Mouse (Mus musculus) myocyte (in vitro differentiated cells): ENCODE results near the gene Ube2o. TPM values are rescaled to one million over a fixed set of nuclear protein-coding genes. Genes with fewer than 3 reads are reported as not detected.
"Not testable (repeated sequence)": the region's sequence is repeated elsewhere in the genome, so short reads cannot be mapped to it uniquely, and the experiment has no call there.

Experiments
- H3K27me3 ChIP-seq: one replicate; pipeline ENCODE4 v1.6.1; 2011; ENCODE audit not compliant: control insufficient read depth, insufficient read depth, insufficient read length
- H3K36me3 ChIP-seq: one replicate; pipeline ENCODE4 v1.6.1; 2011; ENCODE audit not compliant: control insufficient read depth, insufficient read depth
- H3K4me2 ChIP-seq: one replicate; pipeline ENCODE4 v1.6.1; 2011; ENCODE audit warnings: low read depth, control low read depth
- H3K4me3 ChIP-seq: one replicate; pipeline ENCODE4 v1.5.1; 2011; ENCODE audit warnings: mild to moderate bottlenecking, control low read depth, moderate library complexity
- H3K79me2 ChIP-seq: one replicate; pipeline ENCODE4 v1.6.1; 2011; ENCODE audit not compliant: control insufficient read depth, insufficient read depth
- H3ac ChIP-seq: one replicate; pipeline ENCODE4 v1.6.1; 2011; ENCODE audit not compliant: control insufficient read depth, insufficient read length
- CEBPB ChIP-seq: IDR thresholded peaks from 2 replicates; pipeline ENCODE4 v1.6.1; 2011; ENCODE audit warnings: mild to moderate bottlenecking, moderate library complexity; ENCODE audit not compliant: poor library complexity, insufficient read depth, severe bottlenecking
- E2F4 ChIP-seq: IDR thresholded peaks from one replicate; pipeline ENCODE4 v1.6.1; 2011; ENCODE audit warnings: mild to moderate bottlenecking, control low read depth, moderate library complexity; ENCODE audit not compliant: insufficient read depth
- MAX ChIP-seq: IDR thresholded peaks from one replicate; pipeline ENCODE4 v1.6.1; 2011; ENCODE audit warnings: low read depth, mild to moderate bottlenecking, control low read depth
- MYOD1 ChIP-seq, 3 experiments: IDR thresholded peaks; one replicate each; pipeline ENCODE4 v1.6.1; 2011; ENCODE audit warnings: control low read depth in 2 of 3, low read depth in 2 of 3, mild to moderate bottlenecking in 2 of 3, moderate library complexity in 1 of 3; ENCODE audit not compliant: insufficient read length in 2 of 3, control insufficient read depth in 1 of 3
- MYOG ChIP-seq, 3 experiments: IDR thresholded peaks; one replicate each; pipeline ENCODE4 v1.6.1; 2011; ENCODE audit warnings: control low read depth in 2 of 3, low read depth in 2 of 3, mild to moderate bottlenecking in 2 of 3; ENCODE audit not compliant: insufficient read length in 2 of 3, control insufficient read depth in 1 of 3, insufficient read depth in 1 of 3
- POLR2A ChIP-seq: IDR thresholded peaks from one replicate; pipeline ENCODE4 v1.6.1; 2011; ENCODE audit warnings: low read depth, mild to moderate bottlenecking, control low read depth, moderate library complexity; ENCODE audit not compliant: insufficient read length
- POLR2AphosphoS2 ChIP-seq: IDR thresholded peaks from one replicate; pipeline ENCODE4 v1.6.1; 2011; ENCODE audit warnings: low read depth, control low read depth; ENCODE audit not compliant: insufficient read length
- REST ChIP-seq: IDR thresholded peaks from one replicate; pipeline ENCODE4 v1.6.1; 2011; ENCODE audit warnings: mild to moderate bottlenecking, control low read depth, moderate library complexity; ENCODE audit not compliant: insufficient read depth, insufficient read length
- SRF ChIP-seq: IDR thresholded peaks from one replicate; pipeline ENCODE4 v1.6.1; 2011; ENCODE audit warnings: low read depth; ENCODE audit not compliant: control insufficient read depth, insufficient read length
- TCF12 ChIP-seq: IDR thresholded peaks from one replicate; pipeline ENCODE4 v1.6.1; 2011; ENCODE audit warnings: mild to moderate bottlenecking, control low read depth; ENCODE audit not compliant: poor library complexity, insufficient read depth, severe bottlenecking
- TCF3 ChIP-seq: IDR thresholded peaks from one replicate; pipeline ENCODE4 v1.6.1; 2011; ENCODE audit warnings: low read depth, control low read depth; ENCODE audit not compliant: insufficient read length
- USF1 ChIP-seq: IDR thresholded peaks from one replicate; pipeline ENCODE4 v1.6.1; 2011; ENCODE audit warnings: low read depth, mild to moderate bottlenecking, control low read depth, moderate library complexity
- polyA plus RNA-seq: library from polyadenylated mRNA; unstranded; fragments of >200 nt; fragmentation: generic; extraction: Trizol; gene quantifications from one replicate; pipeline ENCODE4 v1.2.1, GENCODE M21; 2012; ENCODE audit warnings: missing spikeins

Ube2o gene
- polyA plus RNA-seq, 1 experiment, result 27.1 TPM

DNA sequence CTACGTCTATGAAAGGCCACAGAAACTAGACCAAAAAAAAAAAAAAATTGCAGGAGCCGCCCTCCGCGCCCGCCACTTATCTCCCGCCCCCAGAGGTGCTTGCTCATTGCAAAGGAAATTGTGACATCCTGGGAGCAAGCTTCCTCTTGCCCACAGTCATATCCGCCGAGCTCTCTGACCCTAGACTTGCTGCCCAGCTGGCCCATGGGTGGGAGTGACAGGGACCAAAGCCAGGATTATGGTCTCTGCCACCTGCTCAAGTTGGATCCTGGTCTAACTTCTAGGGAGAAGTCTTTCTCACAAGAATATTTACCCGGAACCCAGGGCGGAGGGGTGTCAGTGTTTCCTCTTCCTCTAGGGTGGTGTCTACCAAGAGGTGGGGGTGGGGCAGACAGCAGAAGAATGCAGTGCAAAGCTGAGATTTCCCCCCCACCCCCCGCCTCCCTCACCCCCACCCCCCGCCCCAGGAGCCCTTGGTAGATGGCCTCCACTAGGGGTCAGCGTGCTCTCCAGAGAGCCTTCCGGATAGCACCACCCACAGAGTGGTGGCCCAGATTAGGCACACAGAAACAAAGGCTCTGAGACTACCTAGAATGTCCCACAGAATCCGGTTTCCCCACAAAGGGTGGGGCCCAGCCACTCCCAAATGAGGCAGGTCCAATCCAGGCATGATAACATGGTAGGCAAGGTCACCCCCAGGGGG is 34.6 kb upstream of the Ube2o start:
- TF ChIP-seq USF1 (no peak), SRF (no peak), MYOD1 (IDR thresholded peaks at IDR 0.05; ENCODE audit: control insufficient read depth in 1 of 3, insufficient read length in 2 of 3, low read depth in 2 of 3) (peak in 2 of 3 experiments; percentile 77 to 91), MAX (no peak), TCF12 (peak; percentile 81), POLR2AphosphoS2 (peak; percentile 26), POLR2A (no peak), CEBPB (peak; percentile 87), E2F4 (peak; percentile 8), TCF3 (peak; percentile 67), MYOG (IDR thresholded peaks at IDR 0.05; ENCODE audit: control insufficient read depth in 1 of 3, insufficient read depth in 1 of 3, insufficient read length in 2 of 3, low read depth in 2 of 3) (peak in 2 of 3 experiments; percentile 19 to 89), REST (no peak)
- peaks cover 28% of the 10 kb centered on the region for H3K79me2 ChIP-seq
- no peaks in the 10 kb centered on the region for H3K36me3 ChIP-seq
- H3K4me2 ChIP-seq, result peak overlapping the region; percentile 88
- H3ac ChIP-seq, result no peak overlapping the region
- no peaks in the 10 kb centered on the region for H3K27me3 ChIP-seq
- H3K4me3 ChIP-seq, result peak overlapping the region; percentile 18

- peaks cover 9% of the 10 kb centered on the region for H3K79me2 ChIP-seq
- H3ac ChIP-seq, result no peak overlapping the region
- no peak overlapping the region for H3K4me2 ChIP-seq
- TF ChIP-seq MAX, result no peak
- no peak for TF ChIP-seq TCF12
- no peak for TF ChIP-seq CEBPB
- no peak overlapping the region for H3K4me3 ChIP-seq
- no peaks in the 10 kb centered on the region for H3K36me3 ChIP-seq
- H3K27me3 ChIP-seq, result no peaks in the 10 kb centered on the region
Measured at GRCm38 (mm10) chr11:116613234-116613633, 32.0 kb upstream of the Ube2o start.

DNA sequence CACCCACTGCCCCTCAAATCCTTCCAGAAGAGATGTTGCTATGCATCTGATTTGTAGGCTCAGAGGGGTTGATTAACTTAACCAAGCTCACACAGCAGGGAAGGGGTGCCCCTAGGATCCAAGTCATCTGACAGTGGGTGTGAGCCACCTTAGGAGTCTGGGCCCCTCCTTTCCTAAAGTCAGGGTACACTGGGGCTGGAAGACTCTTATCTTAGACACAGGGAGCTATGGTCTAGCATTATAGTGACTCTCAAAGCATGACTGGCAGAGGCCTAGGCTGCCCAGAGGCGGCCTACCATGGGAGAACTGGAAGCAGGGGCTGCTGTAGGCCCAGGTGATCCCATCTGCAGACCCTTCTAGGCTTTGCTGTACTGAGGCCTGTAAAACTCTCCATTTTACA is 31.3 kb upstream of the Ube2o start:
- TF ChIP-seq MAX (no peak), MYOD1 (IDR thresholded peaks at IDR 0.05; ENCODE audit: control insufficient read depth in 1 of 3, insufficient read length in 2 of 3, low read depth in 2 of 3) (no peak), E2F4 (no peak), POLR2AphosphoS2 (no peak), POLR2A (no peak)
- no peaks in the 10 kb centered on the region for H3K36me3 ChIP-seq
- H3K27me3 ChIP-seq, result no peaks in the 10 kb centered on the region
- H3K79me2 ChIP-seq, result peaks cover 5% of the 10 kb centered on the region
- no peak overlapping the region for H3ac ChIP-seq
- H3K4me3 ChIP-seq, result no peak overlapping the region
- no peak overlapping the region for H3K4me2 ChIP-seq

DNA sequence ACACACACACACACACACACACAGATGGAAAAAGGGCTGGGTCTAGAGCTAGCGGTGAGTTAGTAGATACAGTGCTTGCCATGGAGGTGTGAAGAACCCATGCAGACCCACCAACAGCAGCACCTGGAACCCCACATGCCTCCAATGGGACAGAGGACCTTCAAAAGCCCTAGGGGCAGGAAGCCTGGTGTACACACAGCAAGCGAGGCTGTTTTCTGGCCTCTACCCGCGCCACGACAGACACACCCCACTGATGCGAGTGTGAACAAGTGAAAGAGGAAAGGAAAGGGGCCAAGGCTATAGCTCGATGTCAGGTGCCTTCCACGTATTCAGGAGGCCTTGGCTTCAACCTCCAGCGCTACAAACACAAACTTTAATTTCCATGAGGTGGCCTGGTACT is 30.6 kb upstream of the Ube2o start:
- TF ChIP-seq TCF3, result no peak
- TF ChIP-seq TCF12, result no peak
- no peak for TF ChIP-seq SRF
- no peak for TF ChIP-seq E2F4
- TF ChIP-seq MAX, result no peak
- no peak for TF ChIP-seq POLR2A
- no peak for TF ChIP-seq USF1
- TF ChIP-seq REST, result no peak
- TF ChIP-seq MYOD1 (IDR thresholded peaks at IDR 0.05; ENCODE audit: control insufficient read depth in 1 of 3, insufficient read length in 2 of 3, low read depth in 2 of 3), result no peak
- no peak for TF ChIP-seq CEBPB
- no peak for TF ChIP-seq MYOG (IDR thresholded peaks at IDR 0.05; ENCODE audit: control insufficient read depth in 1 of 3, insufficient read depth in 1 of 3, insufficient read length in 2 of 3, low read depth in 2 of 3)
- no peak for TF ChIP-seq POLR2AphosphoS2
- no peak overlapping the region for H3K4me2 ChIP-seq
- no peak overlapping the region for H3K4me3 ChIP-seq
- no peak overlapping the region for H3ac ChIP-seq
- no peaks in the 10 kb centered on the region for H3K36me3 ChIP-seq
- peaks cover 5% of the 10 kb centered on the region for H3K79me2 ChIP-seq
- H3K27me3 ChIP-seq, result no peaks in the 10 kb centered on the region

DNA sequence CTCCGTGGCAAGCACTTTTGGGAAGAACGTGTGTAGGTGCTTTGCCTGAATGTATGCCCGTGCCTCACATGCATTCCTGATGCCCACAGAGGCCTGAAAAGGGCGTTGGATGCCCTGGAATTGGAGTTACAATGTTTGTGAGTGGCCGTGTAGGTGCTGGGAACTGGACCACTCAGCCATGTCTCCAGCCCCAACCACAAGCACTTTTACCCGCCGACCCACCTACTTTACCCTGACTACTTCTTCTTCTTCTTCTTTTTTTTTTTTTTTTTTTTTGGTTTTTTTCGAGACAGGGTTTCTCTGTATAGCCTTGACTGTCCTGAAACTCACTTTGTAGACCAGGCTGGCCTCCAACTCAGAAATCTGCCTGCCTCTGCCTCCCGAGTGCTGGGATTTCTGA is 29.9 kb upstream of the Ube2o start:
- not testable (repeated sequence) for H3ac ChIP-seq, H3K79me2 ChIP-seq, H3K27me3 ChIP-seq, H3K36me3 ChIP-seq, H3K4me3 ChIP-seq, H3K4me2 ChIP-seq
